Mouse (Mus musculus) lung, adult 2 months (tissue): ENCODE measurements around the gene Cgnl1.

Experiments used
- CTCF ChIP-seq: fragments of 200-500 bp; IDR thresholded peaks from 2 replicates; pipeline ENCODE4 v1.5.1; 2011; ENCODE audit warnings: mild to moderate bottlenecking, low read length, control low read depth; ENCODE audit not compliant: insufficient read depth
- POLR2A ChIP-seq: fragments of 200-500 bp; IDR thresholded peaks from 2 replicates; pipeline ENCODE4 v1.6.1; 2011; ENCODE audit warnings: low read depth, mild to moderate bottlenecking, control low read depth, low read length, borderline replicate concordance; ENCODE audit errors: extremely low read depth

DNA sequence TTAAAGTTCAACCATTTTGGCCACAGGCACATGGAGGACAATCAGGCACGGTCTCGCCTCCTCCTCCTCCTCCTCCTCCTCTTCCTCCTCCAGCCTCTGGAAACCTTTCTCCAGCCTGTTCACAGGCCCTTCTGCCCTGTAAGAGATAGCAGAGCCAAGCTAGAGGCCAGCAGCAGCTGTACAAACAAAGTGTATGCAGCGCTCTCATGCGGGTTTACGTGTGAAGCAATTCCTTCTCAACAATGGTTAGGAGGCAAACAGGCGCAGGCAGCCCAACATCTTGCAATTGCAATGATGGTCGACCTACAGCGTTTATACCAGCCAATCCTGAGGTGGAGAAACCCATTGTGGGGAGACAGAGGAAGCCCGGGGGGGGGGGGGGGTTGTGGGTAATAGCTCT, 110.9 kb downstream of the Cgnl1 start:
- TF ChIP-seq CTCF (no peak), POLR2A (no peak)
